Mouse (Mus musculus) brain, embryonic 14.5 days (tissue): ENCODE data around the gene Rab10.

Experiments
- CTCF ChIP-seq: fragments of 200-500 bp; IDR thresholded peaks from 2 replicates; pipeline ENCODE4 v1.5.1; 2012; ENCODE audit warnings: inconsistent platforms, mild to moderate bottlenecking, moderate library complexity, borderline replicate concordance; ENCODE audit not compliant: insufficient read depth, insufficient read length; ENCODE audit errors: extremely low read depth
- POLR2A ChIP-seq: fragments of 200-500 bp; IDR thresholded peaks from 2 replicates; pipeline ENCODE4 v1.6.1; 2012; ENCODE audit warnings: mild to moderate bottlenecking, inconsistent platforms, borderline replicate concordance; ENCODE audit not compliant: poor library complexity, insufficient read depth, insufficient read length, severe bottlenecking; ENCODE audit errors: extremely low read depth

GRCm38 (mm10) chr12:3325232-3325631, 15.5 kb upstream of the Rab10 start:
- TF ChIP-seq POLR2A (no peak), CTCF (no peak)
